Mouse (Mus musculus) heart, adult 2 months (tissue): Measurements from ENCODE around the gene Olfr307.
"Not testable (repeated sequence)": the region's sequence is repeated elsewhere in the genome, so short reads cannot be mapped to it uniquely, and the experiment has no call there.

Experiments used
- CTCF ChIP-seq: fragments of 200-600 bp; IDR thresholded peaks from 2 replicates; pipeline ENCODE4 v1.8.1; 2022; ENCODE audit warnings: antibody characterized with exemption, mild to moderate bottlenecking, moderate library complexity
- EP300 ChIP-seq: fragments of 200-500 bp; IDR thresholded peaks from 2 replicates; pipeline ENCODE4 v1.6.1; 2011; ENCODE audit warnings: low read depth, low read length, control low read depth; ENCODE audit not compliant: insufficient read depth
- POLR2A ChIP-seq: fragments of 200-500 bp; IDR thresholded peaks from 2 replicates; pipeline ENCODE4 v1.6.1; 2011; ENCODE audit warnings: mild to moderate bottlenecking, low read depth, low read length, control low read depth; ENCODE audit not compliant: insufficient read depth

DNA sequence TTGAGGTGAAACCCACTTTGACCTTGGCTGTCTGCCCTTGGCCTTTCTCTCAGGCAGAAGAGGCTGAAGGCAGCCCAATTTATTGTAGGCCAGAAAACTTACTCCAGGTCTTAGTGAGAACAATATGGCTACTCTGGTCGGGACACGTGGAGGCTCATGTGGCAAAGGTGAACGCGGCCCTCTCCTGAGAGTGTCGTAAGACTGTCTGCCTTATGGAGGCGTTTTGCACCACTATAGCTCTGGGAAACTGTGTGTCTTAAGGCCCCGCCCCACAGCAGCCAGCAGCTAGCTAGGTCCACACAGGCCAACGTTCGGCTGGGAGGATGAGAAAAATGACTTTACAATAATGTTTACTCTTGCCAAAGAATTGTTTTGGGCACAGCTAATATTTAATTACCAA lies 8.9 kb upstream of the Olfr307 start:
- TF ChIP-seq POLR2A, EP300, CTCF: not testable (repeated sequence)
